Mouse (Mus musculus): ENCODE measurements at regions not wholly inside any gene's neighbourhood (a gene's known extent, or its start where the extent isn't known, plus 50 kb on each side); places are given as distances from the start of the nearest gene placed in this dataset.
A peak's percentile ranks its signal among the peaks of the same experiment; 100 is the strongest.

DNA sequence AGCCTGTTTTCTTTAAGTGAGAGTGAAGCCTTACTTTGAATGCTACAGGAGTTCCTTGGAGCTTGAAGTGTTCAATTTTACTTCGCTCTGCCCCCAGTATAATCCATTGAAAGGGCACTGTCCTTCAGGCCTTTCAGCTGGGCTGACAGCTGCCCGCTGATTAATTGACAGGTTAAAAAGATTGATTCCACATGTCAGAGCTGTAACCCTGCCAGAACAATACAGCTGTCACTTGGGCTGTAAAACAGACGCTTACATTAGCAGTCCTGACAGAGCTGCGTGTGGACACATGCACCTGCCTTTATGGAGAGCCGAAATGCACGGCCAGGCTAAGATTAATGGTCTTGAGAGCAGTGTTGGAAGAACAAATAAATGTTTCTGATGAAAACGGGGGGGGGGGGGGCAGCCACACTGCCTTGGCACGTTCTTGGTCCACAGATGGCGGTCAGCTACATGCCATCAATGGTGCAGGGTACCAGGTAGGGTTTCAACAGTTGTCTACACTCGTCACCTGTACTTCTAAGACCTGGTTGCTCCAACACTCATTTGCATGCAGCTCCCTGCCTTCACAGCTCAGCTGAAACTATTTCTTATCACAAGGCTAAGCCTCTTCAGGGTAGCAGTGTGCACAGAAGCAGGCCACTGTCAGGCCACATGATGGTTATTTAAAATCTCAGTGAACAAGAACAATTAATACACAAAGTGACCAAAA is 407.3 kb downstream of the Gm45692 start:
- DNase-seq (ENCODE audit: low spot score) = no peak

DNA sequence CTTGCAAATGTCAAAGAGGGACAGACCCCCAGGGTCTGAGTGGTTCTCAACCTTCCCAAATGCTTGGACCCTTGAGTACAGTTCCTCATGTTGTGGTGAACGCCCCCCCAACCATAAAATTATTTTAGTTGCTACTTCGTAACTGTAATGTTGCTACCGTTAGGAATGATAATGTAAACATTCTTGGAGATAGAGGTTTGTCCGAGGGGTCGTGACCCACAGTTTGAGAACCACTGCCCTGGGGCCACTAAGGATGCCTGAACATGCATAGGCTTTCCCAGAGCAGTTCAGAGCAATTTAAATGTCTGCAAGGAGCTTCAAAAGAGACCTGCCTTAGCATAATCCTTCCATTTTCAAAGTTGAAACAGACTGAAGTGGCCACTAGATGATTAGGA is 407.8 kb downstream of the Gm45692 start:
- no peak for DNase-seq (ENCODE audit: low spot score)

DNA sequence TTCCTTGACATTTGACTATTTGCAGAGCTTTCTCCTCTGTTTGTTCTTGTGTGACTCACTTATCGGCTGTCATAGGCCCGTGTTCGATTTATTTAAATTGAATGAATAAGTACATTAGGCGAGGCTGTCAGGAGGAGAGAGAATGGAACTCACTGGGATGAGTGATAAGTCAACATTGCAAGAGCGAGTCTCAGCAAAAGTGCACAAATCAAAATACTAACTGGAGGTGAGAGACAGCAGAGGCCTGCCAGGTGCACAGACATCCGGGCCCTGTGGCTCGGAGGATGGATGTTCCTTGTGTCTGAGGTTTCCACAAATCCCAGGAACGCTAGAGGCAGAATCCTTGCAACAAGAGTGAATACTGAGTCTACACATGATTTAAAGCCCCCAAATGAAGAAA is 410.6 kb downstream of the Gm45692 start:
- DNase-seq (ENCODE audit: low spot score) = no peak

DNA sequence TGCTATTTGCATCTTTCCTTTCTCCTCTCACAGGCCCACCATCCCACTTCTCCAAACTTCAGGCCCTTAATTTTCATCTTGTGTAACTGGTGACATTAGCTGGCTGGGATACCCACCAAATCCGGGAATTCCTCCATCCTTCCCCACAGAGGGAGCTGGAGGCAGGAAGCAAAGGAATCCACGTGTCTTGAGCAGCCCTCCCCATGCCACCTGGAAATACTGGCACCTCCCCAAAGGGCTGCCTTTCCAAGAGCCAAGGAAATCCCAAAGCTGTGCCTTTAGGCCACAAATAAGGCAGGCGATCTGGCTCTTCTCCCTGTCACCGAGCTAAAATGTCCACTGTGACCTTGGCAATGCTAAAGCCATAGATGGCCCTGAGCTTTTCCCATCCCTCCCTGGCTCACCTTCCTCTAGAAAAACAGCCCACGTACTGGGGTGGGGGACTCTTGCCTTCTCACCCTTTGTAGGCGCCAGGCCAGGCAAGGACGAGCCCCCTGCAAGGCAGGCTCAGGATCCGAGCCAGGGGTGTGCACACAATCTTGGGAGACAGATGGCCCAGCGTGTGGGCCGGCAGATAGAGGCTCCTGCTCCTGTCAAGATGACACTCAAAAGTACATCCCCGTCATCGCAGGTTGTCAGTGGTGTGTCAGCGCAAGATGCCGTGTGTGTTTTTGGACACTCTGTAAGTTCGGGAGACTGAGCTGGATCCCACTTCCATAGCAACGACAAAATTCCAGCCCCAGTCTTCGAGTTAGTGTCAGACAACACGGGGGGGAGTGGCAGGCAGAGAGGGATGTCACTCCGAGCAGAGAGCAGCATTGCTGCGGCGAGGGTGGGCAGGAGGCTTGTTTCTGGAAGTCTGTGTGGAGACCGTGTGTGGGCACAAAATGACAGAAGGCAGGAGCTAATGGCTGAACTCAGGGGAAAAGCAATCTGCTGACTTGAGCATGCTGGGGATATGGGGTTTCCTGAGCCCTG is 414.4 kb downstream of the Gm45692 start:
- no peak for DNase-seq (ENCODE audit: low spot score)

DNA sequence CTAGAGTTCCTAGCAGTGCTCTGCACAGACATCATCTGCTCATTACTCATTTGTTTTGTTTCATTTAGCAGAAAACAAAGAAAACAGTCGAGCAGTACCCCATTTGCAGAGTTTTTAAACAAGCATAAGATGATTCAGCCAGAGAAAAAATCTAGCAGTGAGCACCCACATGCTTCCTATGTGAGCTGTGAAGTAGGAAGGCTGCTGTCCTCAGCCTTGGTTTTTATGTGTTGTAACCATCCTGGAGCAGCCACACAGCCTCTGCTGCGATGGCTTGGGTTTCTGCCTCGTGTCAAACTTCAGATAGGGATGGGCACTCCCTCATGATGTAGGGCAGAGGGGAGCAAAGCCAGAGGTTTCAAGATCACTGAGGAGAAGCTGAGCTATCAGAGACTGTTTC is 416.5 kb downstream of the Gm45692 start:
- no peak for DNase-seq (ENCODE audit: low spot score)

DNA sequence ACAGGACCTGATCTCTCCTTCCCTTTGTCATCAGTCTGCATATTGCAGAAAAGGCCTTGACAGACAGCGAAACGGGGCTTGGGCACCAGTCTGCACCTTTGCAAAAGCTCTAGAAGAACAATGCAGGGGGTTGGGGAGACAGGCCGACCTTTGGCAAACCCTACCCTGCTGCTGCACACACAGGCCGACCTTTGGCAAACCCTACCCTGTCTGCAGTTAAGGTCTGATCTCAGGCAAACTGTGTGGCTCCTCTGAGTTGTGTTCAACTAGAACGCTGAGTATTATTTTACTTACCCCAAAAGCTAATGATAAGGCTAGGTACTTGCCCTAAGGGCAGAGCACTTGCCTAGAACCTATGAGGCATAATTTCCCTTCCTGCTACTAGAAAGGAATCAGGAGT is 423.4 kb upstream of the Zfp703 start:
- no peak for DNase-seq (ENCODE audit: low spot score)

DNA sequence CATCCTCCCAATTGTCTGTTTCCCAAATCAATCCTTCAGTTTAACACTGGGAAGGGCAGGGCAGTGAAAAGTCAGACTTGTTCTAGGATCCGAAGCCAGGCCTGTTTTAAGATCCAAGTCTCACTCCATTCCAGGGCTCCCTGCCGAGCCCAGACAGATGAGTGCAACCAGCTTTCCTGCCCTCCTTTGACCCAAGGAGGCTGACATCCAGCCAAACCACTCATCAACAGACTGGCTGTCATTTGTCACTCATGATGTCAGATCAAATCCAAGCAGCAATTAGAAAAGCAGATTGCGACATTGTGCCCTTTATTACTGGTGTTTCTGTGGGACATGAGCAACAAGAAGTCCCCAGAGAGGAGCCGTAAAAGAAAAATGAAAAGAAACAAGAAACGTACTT is 417.9 kb upstream of the Zfp703 start:
- DNase-seq (ENCODE audit: low spot score) = peak; percentile 59

DNA sequence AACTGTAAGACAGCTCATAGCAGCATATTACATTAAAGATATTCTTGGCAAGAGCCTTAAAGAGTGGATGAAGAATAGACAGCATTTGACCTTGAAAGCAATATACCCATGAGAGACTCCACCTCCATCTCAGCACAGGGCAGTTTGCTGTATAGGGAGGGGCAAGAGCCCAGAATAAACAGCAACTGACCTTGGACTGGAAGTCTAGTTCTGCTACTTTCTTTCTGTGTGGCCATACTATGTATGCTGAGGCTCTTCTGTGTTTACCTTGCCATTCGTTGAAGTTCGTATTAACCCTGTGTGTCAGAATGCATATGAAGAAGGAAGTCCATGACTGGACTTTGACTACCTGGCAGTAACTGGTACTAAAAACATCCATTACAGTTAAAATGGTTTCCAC is 414.0 kb upstream of the Zfp703 start:
- DNase-seq (ENCODE audit: low spot score) = no peak

DNA sequence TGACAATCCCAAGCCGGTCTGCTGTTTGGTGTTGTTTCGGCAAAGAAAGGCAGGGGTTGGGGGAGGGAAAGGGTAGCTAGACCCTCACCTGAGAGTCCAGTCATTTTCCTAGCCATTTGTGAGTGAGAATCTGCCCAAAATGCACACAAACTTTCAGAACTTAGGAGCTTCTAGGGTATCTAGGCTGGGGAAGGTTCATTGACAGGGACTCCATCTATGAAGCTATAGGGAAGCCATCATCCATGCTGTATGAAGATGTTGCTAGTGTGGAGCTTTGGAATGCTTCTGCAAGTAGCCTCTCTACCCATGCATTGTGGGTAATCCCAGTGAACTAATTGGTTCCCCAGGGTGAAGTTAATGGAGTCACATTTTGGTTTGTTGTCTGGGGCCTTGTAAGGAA is 412.9 kb upstream of the Zfp703 start:
- DNase-seq (ENCODE audit: low spot score) = no peak

DNA sequence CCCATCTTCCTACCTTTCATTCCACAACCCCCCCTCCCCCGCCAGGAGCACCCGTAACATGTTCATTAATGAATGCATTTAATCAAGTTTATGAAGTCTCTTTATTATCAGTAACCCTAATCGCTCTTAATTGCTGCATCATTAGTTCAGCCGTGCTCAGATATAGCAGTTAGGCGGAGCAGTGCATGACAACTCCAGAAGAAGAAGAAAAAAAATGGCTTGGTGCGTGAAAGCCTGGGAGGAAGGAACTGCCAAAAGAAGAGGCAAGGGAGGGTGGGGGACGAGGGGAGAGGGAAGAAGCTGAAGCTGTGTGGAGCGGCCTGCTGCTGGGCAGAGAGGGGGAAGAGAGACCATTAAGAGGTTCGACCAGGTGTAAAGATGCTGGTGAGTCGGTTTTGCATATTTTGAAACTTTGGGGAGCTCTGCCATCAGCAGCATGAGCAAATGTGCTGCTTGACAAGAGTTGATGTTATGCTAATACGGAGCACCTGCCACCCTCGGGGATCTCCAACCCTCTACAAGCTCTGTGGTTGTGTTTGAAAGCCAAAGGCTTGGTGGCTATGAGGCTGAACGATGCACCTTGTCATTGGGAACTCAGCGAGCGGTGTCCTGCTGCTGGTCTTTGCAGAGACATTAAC is 408.6 kb upstream of the Zfp703 start:
- DNase-seq (ENCODE audit: low spot score) = no peak

DNA sequence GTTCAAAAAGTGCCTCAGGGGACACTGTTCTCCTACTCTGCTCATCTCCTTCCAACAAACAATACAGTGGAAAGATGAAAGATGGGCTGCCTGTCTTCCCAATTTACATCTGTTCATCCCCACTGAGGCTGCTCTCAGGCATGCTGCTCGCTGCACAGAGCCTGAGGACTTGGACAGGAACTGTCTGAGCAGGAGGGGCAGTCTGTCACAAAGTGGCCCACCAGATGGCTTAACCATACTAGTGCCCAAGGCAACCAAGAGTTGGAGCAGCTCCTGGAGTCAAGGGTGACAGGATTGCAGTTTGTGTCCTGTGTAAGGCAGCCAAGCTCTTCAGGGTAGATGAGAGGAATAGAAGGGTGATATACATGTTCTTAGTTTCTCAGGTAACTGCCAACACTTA is 388.3 kb upstream of the Zfp703 start:
- DNase-seq (ENCODE audit: low spot score) = no peak

DNA sequence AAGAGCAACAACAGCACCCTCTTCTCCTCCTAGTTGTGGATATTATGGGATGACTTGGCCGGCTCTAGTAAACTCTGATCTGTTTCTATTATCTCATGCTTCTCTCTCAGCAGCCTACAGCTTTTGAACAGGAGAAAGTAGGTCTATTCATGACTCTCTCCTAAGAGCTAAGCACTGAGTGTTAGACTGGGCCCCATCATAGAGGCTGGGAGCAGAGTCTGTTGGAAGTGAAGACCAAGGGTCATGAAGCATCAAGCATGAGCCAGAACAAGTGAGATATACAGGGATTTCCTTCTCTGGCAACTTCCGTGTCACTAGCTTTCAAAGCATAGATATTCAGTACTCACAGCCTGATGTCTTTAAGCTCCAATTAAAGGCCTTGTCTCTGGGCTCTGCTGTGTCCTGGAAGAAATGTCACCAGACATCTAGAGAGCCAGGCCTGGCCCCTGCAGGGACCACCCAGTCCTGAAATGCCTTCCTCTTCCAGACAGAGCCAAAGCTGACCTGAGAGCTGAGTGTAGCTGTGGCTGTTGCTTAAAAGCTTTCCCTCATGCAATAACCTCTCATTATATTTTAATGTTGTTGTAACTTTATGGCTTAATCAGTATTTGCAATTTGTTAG is 386.4 kb upstream of the Zfp703 start:
- no peak for DNase-seq (ENCODE audit: low spot score)

DNA sequence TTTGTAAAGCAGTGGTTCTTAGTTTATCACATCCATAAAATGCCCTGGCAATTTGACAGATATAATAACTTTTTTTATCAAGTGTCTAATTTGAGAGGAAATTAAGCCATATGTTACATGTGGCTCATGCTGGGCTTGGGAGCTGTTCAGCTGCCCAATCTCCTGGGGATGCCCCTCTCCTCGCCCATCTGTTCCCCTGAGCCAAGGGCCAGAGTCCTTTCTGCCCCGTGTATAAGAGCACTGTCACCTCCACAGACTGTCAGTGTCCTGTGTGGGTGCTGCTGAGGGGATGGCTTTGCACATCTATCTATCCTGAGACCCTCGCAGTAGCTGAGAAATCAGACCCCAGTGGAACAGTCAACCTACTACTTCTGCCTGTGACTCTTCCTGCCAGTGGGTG is 385.9 kb upstream of the Zfp703 start:
- no peak for DNase-seq (ENCODE audit: low spot score)

DNA sequence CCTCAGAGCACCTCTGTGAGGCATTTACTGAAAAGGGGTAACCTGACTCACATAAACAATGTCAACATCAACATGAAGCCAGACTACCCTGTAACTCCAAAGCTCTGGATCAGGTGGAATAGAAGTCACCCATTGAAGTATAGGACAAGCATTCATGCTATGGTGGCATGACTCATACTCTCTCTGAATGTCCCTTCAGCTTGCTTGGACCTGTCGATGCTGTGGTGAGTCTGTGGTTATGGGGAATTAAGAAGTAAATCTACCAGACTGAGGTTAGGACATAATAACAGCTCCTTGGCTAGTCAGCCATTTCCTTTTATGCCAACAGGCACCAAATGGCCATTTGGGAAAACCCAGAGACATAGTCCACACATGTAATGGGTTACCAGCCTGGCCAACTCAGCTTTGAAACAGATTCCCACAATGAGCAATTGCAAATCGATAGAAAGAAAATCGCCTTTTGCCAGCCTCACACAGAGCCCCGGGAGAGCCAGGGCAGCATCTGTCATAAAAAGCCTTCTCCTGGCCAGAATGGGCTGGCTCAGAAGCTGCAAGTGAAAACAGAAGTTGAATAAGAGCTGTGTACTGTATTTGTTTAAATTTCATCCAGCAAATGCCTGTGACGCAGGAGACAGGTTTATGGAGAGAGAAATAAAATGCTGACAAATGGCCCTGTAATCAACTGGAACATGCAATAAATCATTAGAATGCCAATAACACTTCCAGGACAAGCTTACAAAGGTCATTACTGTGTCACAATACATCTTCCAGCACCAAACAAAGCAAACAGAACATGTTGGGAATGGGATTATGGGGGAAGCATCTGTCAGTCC is 383.4 kb upstream of the Zfp703 start:
- DNase-seq (ENCODE audit: low spot score) = peak; percentile 2

DNA sequence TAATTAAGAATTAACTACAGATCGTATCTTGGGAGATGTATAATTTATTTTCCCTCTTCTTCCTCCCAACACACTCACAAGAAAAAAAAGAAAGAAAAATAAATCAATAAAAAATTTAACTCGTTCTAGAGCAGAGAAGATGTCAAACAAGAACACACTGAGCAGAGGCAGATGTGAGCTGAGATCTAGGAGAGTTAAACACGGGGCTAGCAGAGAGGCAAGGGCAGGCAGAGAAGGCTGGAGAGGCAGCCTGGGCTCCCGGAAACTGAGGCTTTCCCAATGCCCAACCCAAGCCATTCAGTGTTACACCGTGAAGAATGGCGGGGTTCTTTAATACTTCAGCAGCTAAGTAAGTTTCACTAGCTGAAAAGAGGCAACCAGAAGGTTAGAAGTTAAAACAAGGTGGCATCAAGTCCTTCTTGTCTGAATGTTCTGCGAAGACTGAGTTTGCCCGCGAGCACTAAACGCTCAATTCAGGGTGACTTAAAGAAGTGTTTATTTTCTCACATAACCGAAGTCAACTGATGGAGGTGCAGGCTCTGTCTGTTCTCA is 382.7 kb upstream of the Zfp703 start:
- DNase-seq (ENCODE audit: low spot score) = no peak

DNA sequence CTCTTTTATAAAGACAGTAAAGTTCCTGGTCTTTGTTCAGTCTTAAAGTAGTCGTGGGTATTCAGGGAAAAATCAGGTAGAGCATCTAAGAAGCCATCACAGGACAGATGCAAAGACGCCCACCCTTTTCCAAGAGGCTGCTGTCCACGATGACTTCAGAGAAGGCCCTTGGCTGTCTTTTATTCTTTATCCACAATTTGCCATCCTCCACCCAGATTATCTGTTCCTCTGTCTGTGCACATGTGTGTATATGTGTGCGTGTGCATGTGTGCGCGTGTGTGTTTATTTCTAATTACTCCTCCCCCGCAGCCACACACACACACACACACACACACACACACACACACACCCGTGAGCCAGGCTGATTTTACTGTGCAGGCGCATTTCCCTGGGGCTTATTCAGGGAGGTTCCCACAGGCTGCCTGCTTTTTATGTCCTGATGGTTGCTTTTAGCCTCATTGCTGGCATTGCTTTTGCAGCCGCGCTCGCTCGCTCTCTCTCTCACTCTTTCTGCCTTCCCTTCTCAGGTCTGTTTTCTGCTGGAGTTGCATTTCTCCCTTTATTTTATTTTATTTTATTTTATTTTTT is 381.6 kb upstream of the Zfp703 start:
- no peak for DNase-seq (ENCODE audit: low spot score)

DNA sequence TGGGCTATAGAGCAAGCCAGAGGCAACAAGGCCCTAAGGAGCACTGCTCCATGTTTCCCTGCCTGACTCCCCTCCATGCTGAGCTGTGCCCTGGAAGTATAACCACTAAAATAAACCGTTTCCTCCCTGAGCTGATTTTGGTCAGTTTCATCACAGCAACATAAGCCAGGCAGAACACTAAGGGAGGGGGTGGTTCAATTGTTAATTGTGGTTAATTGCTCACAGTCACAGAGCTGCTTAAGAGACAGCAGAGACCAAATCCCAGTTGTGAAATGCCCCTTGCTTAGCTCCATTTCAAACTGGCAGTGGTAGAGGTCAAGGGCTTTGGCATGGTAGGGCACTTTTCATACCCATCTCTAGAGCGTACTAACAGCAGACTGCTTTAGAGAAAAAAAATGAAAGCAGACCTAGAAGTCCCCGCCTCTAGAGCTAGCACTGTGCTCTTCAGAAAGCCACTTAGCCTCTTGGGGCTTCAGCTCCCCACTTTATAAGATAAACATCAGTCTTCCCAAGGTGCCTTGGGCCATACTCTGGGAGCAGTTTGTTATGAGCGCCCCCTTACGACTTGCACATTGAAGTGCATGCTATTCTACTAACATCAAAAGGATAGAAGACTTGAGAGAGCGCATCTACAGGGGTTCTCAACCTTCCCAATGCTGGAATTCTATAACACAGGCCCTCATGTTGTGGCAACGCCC is 380.3 kb upstream of the Zfp703 start:
- DNase-seq (ENCODE audit: low spot score) = peak; percentile 3

DNA sequence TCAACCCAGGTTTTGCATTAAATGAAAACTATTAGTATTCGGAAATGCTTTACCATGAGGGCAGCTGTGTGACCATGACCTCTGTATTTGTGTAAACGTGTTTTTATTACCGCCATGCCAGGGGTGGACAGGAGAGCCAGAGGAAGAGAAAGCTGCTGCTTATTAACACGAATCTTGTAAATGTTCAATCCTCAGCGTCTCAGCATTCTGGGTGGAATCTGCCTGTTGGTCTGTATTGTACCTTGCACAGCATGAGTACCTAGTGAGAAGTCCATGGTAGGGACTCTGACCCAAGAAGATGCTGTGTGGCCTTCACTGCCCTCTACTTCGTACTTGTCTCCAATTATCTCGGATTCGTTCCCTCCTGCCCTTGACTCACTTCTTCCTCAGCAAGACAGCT is 378.6 kb upstream of the Zfp703 start:
- DNase-seq (ENCODE audit: low spot score) = no peak

DNA sequence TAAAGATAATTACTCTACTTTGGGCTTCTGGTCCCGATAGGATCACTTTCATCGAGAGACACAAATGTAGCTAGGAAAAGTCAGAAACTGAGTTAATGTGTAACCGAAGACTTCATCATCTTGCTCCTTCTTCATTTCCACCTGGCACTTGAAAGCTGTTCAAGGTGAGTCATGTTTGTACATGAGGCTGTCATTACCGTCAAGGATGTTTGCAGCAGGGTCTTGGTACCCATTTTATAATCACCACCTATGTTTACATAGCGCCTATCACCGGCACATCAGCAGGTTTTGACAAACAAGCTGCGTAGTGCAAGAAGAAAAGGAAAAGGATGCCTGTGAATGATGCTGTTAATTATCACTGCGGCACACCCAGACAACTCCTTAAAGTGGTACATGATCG is 377.0 kb upstream of the Zfp703 start:
- no peak for DNase-seq (ENCODE audit: low spot score)

DNA sequence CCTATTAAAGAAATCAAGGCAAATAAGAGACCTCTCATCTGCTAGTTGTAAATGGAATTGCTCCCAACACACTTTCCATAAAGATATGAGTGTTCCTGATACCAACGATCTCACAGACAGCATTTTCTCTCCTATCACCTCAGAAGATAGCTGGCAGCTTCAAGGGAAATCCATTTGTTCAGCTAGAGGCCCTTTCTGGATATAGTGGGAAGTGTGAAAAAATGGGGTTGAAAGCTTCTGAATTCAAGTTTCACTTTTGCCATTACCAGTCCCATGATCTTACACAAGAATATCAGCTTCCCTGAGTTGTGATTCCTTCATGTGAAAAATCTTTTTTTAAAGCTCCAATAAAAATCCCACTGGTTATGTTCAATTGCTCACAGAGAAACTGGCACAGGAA is 369.1 kb upstream of the Zfp703 start:
- no peak for DNase-seq (ENCODE audit: low spot score)
